Mouse (Mus musculus): ENCODE data around the gene F930015N05Rik. TPM values are rescaled to one million over a fixed set of nuclear protein-coding genes. Genes with fewer than 3 reads are reported as not detected.

F930015N05Rik gene
- polyA plus RNA-seq, 1 experiment from 2014 or later, result 0.72 TPM

DNA sequence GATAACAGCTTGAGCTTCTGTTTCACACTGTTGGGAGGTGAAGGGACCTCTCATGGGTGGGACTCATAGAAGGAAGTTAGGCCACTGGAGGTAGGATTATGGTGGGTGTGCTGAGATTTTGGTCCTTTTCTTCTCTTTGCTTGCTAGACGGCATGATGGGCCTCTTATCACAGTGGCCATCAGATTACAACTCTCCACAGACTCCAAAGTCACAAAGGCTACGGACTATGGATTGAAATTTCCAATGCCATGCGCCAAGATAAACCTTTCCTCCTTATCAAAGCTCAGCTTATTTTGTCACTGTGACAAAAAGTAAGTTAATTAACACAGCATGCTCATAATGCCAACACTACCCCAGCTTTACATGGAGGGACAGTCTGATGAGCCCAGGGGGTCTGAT, 38.8 kb downstream of the F930015N05Rik start:
- H3K4me1 ChIP-seq (replicated peaks; ENCODE audit: control insufficient read depth, insufficient read depth, low read length), result 0 out of 2 replicates have a peak, but pooled peaks cover 7% of the 10 kb centered on the region
- ATAC-seq (replicated peaks; ENCODE audit: low FRiP score, low TSS enrichment, low read depth), result no peak
- no peak overlapping the region for H3K9ac ChIP-seq (ENCODE audit: low read length)
- 80% methylated on average over 3 of the region's 3 CpGs for WGBS
- H3K9me3 ChIP-seq (ENCODE audit: control insufficient read depth, low read length), result no peaks in the 10 kb centered on the region
- H3K36me3 ChIP-seq (ENCODE audit: control insufficient read depth, insufficient read depth, low read length), result no peaks in the 10 kb centered on the region
- H3K4me2 ChIP-seq (ENCODE audit: low read length), result no peak overlapping the region
- no peak for DNase-seq (ENCODE audit: low spot score)
- H3K27ac ChIP-seq (ENCODE audit: low read depth), result no peak overlapping the region
- no peak overlapping the region for H3K4me3 ChIP-seq (ENCODE audit: low read depth, low read length)
- H3K27me3 ChIP-seq (replicated peaks; ENCODE audit: control insufficient read depth, insufficient read depth, low read length), result 0 out of 2 replicates have a peak, but pooled peaks cover 2% of the 10 kb centered on the region

DNA sequence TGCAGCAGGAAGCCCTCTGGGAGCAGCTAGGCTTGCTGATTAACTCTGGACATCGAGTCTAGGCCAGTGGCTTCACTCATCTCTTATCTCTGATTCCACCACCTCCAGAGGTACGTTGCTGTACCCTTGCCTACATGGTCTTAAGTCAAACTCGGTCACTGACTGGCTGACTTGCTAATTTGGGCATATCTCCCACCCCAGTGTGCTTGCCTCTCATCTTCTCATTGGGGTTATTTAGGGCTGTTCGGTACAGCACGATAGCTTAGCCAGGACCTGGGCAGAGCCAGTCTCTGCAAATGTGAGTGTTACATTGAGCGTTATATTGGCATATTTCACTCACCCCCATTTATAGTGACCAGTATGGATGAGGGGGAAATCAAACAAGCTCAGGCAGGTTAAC, 39.5 kb downstream of the F930015N05Rik start:
- no peaks in the 10 kb centered on the region for H3K36me3 ChIP-seq (ENCODE audit: control insufficient read depth, insufficient read depth, low read length)
- H3K27me3 ChIP-seq (replicated peaks; ENCODE audit: control insufficient read depth, insufficient read depth, low read length), result 0 out of 2 replicates have a peak, but pooled peaks cover 2% of the 10 kb centered on the region
- no peak overlapping the region for H3K4me2 ChIP-seq (ENCODE audit: low read length)
- H3K27ac ChIP-seq (ENCODE audit: low read depth), result no peak overlapping the region
- 66% methylated on average over 6 of the region's 6 CpGs for WGBS
- H3K9ac ChIP-seq (ENCODE audit: low read length), result no peak overlapping the region
- 0 out of 2 replicates have a peak, but pooled peaks cover 7% of the 10 kb centered on the region for H3K4me1 ChIP-seq (replicated peaks; ENCODE audit: control insufficient read depth, insufficient read depth, low read length)
- no peak for ATAC-seq (replicated peaks; ENCODE audit: low FRiP score, low TSS enrichment, low read depth)
- no peaks in the 10 kb centered on the region for H3K9me3 ChIP-seq (ENCODE audit: control insufficient read depth, low read length)
- no peak overlapping the region for H3K4me3 ChIP-seq (ENCODE audit: low read depth, low read length)
- DNase-seq (ENCODE audit: low spot score), result no peak

DNA sequence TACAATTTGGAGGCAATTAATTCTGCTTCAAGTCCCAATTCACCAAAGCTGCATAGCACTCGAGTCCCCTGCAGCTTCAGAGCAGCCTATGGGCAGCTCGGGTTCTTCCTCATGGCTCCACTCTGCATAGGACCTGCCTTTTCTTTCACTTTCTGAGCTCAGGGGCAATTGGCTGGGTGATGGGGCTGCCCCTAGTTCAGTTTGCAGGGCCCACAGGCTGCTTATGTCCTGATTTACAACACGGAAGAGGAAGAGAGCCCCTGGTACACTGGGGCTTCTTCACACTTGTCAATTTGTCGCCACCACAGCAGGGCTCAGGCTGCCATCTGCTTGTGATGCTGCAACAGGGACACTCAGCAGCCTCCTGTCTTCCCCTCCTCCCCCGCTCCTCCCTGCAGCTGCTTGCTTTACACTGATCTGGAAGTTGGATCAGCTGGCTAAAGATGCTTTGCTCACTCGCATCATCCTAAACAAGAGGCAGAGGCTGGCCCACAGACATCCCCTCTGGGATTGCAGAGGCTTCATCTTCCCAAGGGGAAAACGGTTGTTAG, 40.0 kb downstream of the F930015N05Rik start:
- H3K4me2 ChIP-seq (ENCODE audit: low read length), result peak overlapping the region; percentile 15; the same call in 1 of the 2 replicates
- WGBS, result 10% methylated on average over 7 of the region's 7 CpGs
- ATAC-seq (replicated peaks; ENCODE audit: low FRiP score, low TSS enrichment, low read depth) (no peak), DNase-seq (ENCODE audit: low spot score) (no peak)
- H3K9ac ChIP-seq (ENCODE audit: low read length), result no peak overlapping the region
- 0 out of 2 replicates have a peak, but pooled peaks cover 7% of the 10 kb centered on the region for H3K4me1 ChIP-seq (replicated peaks; ENCODE audit: control insufficient read depth, insufficient read depth, low read length)
- no peak overlapping the region for H3K27ac ChIP-seq (ENCODE audit: low read depth)
- H3K4me3 ChIP-seq (ENCODE audit: low read depth, low read length), result 0 out of 2 replicates have a peak overlapping the region, but pooled peaks have one; percentile 10
- H3K36me3 ChIP-seq (ENCODE audit: control insufficient read depth, insufficient read depth, low read length), result no peaks in the 10 kb centered on the region
- H3K9me3 ChIP-seq (ENCODE audit: control insufficient read depth, low read length), result no peaks in the 10 kb centered on the region
- H3K27me3 ChIP-seq (replicated peaks; ENCODE audit: control insufficient read depth, insufficient read depth, low read length), result 0 out of 2 replicates have a peak, but pooled peaks cover 2% of the 10 kb centered on the region

DNA sequence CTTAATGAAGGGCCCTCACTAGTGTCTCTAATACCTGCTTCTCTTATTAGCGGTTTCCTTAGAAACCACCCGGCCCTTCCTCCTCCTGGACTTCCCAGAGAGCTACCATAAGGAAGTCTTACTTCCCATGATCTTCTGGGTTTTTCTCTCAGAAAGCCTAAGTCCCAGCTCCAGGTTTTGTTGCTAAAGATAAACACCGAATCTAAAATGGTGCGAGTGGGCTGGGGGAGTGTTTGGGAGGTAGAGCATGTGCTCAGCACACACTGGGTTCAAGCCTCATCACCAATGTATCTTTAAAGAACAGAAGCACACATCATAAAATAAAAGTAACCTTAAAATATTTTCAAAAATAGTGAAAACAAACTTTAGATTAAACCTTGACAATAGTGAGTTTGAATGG, 50.1 kb downstream of the F930015N05Rik start:
- no peak for ATAC-seq (replicated peaks; ENCODE audit: low FRiP score, low TSS enrichment, low read depth)
- Histone ChIP-seq H3K4me2 (ENCODE audit: low read length) (no peak overlapping the region), H3K36me3 (ENCODE audit: control insufficient read depth, insufficient read depth, low read length) (no peaks in the 10 kb centered on the region), H3K27me3 (replicated peaks; ENCODE audit: control insufficient read depth, insufficient read depth, low read length) (no peaks in the 10 kb centered on the region), H3K4me3 (ENCODE audit: low read depth, low read length) (no peak overlapping the region), H3K9ac (ENCODE audit: low read length) (no peak overlapping the region), H3K4me1 (replicated peaks; ENCODE audit: control insufficient read depth, insufficient read depth, low read length) (no peaks in the 10 kb centered on the region), H3K9me3 (ENCODE audit: control insufficient read depth, low read length) (no peaks in the 10 kb centered on the region), H3K27ac (ENCODE audit: low read depth) (no peak overlapping the region)
- DNase-seq (ENCODE audit: low spot score), result no peak
- 87% methylated on average over 4 of the region's 4 CpGs for WGBS

Other genes with a start within 250 kb of the F930015N05Rik start
- 1.9 and 2.5 TPM in 2 replicates for gene Hs3st3a1, start 1.3 kb downstream of the F930015N05Rik start, polyA plus RNA-seq (2014; fragmentation: Nextera tagmentation; extraction: Ambion mirVana)

Data from intestine, embryonic 14.5 days (tissue).